Mouse (Mus musculus) lung, adult 2 months (tissue): ENCODE results near the gene Olfr354.

Experiments used
- CTCF ChIP-seq: fragments of 200-500 bp; IDR thresholded peaks from 2 replicates; pipeline ENCODE4 v1.5.1; 2011; ENCODE audit warnings: mild to moderate bottlenecking, low read length, control low read depth; ENCODE audit not compliant: insufficient read depth
- POLR2A ChIP-seq: fragments of 200-500 bp; IDR thresholded peaks from 2 replicates; pipeline ENCODE4 v1.6.1; 2011; ENCODE audit warnings: low read depth, mild to moderate bottlenecking, control low read depth, low read length, borderline replicate concordance; ENCODE audit errors: extremely low read depth

DNA sequence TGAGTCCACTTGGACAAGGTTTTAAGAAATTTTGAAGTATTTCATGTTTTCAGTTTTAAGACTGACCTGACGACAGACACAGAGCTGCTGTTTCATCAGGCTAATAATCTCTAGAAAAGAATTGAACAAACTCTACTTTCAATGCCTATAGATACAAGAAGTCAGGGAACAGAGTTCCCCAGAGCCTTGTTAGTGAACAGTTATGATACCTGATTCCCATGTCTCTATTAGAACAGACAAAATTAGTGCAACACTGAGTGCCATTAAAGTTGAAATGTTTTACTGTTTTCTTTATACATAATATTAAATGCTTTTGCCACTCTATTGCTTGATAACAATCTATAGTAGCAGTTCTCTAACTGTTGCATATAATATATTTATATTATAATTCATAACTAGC is 42.9 kb upstream of the Olfr354 start, which contains the start of gene Olfr351:
- no peak for TF ChIP-seq CTCF
- TF ChIP-seq POLR2A: no peak
